Mouse (Mus musculus) erythroblast, embryonic 14.5 days (primary cell): ENCODE data around the gene Prmt2. TPM values are rescaled to one million over a fixed set of nuclear protein-coding genes. Genes with fewer than 3 reads are reported as not detected.

Experiments used
- H3K27me3 ChIP-seq: 2 replicates; pipeline ENCODE4 v1.6.1; 2012; ENCODE audit warnings: inconsistent platforms; ENCODE audit not compliant: control insufficient read depth
- H3K36me3 ChIP-seq: 2 replicates; pipeline ENCODE4 v1.6.1; 2012; ENCODE audit warnings: mild to moderate bottlenecking, inconsistent platforms; ENCODE audit not compliant: control insufficient read depth
- H3K4me1 ChIP-seq: 2 replicates; pipeline ENCODE4 v1.6.1; 2012; ENCODE audit warnings: inconsistent platforms; ENCODE audit not compliant: control insufficient read depth
- H3K4me3 ChIP-seq: replicated peaks from 2 replicates; pipeline ENCODE3; 2012; ENCODE audit warnings: moderate library complexity, mild to moderate bottlenecking, inconsistent platforms
- H3K9me3 ChIP-seq: 2 replicates; pipeline ENCODE4 v1.6.1; 2012; ENCODE audit warnings: low read length, inconsistent platforms, mixed read lengths; ENCODE audit not compliant: control insufficient read depth
- GATA1 ChIP-seq: IDR thresholded peaks from 2 replicates; pipeline ENCODE4 v1.6.1; 2012; ENCODE audit warnings: low read length, inconsistent platforms, mixed read lengths
- TAL1 ChIP-seq: IDR thresholded peaks from 3 replicates; pipeline ENCODE4 v1.6.1; 2012; ENCODE audit warnings: low read length, inconsistent platforms, mixed read lengths
- polyA plus RNA-seq: library from polyadenylated mRNA; stranded (reverse); fragments of >175 nt; gene quantifications from 2 replicates; pipeline ENCODE4 v1.2.3, GENCODE M21; 2012

Gene Prmt2
- polyA plus RNA-seq, 1 experiment: 0.15 TPM

DNA sequence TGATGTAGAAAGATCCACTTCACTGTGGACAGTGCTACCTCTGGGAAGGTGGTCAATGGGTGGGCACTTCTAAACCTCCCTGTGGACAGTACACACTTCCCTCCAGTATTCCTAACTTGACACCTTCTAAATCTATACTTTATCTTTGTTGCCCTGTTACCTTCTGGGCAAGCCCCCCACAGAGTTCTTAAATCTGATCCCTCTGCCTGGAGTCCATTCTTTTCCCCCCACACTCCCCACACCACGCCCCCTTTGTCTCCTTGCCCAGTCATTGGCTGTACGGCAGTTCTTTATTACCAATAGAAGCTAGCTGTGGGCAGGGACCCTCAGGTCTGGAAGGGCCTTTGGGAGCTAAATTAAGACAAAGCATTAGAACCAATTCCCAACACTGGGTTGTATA, 7.4 kb upstream of the Prmt2 start:
- no peaks in the 10 kb centered on the region for H3K36me3 ChIP-seq
- H3K27me3 ChIP-seq: no peaks in the 10 kb centered on the region
- no peaks in the 10 kb centered on the region for H3K9me3 ChIP-seq
- H3K4me3 ChIP-seq: no peak overlapping the region
- TF ChIP-seq TAL1 (no peak), GATA1 (no peak)
- H3K4me1 ChIP-seq: no peaks in the 10 kb centered on the region

DNA sequence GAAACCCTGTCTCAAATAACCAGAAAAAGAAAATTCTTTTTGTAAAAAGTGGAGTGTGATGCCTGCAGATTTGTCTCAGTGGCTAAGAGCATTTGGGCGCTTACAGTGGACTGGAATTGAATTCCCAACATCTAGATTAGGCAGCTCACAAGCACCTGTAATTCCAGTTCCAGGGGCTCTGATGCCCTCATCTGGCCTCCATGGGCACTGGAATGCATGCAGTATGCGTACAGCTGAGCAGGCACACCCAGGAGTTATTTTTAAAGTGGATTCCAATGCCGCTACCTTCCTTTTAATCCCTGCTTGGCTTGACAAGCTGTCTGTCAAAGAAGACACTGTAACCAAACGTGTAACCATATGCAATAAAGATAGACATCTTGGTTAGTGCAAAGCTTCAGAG, 1.7 kb upstream of the Prmt2 start:
- Histone ChIP-seq H3K36me3 (no peaks in the 10 kb centered on the region), H3K4me1 (peaks cover 15% of the 10 kb centered on the region), H3K27me3 (no peaks in the 10 kb centered on the region), H3K4me3 (no peak overlapping the region), H3K9me3 (no peaks in the 10 kb centered on the region)
- TF ChIP-seq GATA1 (no peak), TAL1 (no peak)

DNA sequence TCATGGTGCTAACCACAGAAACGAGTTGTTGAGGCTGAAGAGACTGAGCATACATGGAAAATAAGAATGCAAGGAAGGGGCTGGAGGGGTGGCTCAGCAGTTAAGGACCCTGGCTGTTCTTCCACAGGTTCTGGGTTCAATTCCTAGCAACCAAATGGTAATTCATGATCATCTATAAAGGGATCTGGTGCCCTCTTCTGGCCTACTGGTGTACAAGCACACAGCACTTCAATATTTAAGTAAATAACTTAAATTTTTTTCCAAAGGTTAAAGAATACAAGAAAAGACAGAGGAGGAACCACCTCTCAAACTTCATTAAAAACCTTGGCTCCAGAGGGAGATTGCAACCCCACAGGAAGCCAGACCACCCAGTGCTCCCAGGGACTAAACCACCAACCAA, 8.0 kb downstream of the Prmt2 start:
- Histone ChIP-seq H3K27me3 (no peaks in the 10 kb centered on the region), H3K4me1 (no peaks in the 10 kb centered on the region), H3K4me3 (no peak overlapping the region), H3K9me3 (no peaks in the 10 kb centered on the region), H3K36me3 (no peaks in the 10 kb centered on the region)
- no peak for TF ChIP-seq TAL1
- TF ChIP-seq GATA1: no peak

DNA sequence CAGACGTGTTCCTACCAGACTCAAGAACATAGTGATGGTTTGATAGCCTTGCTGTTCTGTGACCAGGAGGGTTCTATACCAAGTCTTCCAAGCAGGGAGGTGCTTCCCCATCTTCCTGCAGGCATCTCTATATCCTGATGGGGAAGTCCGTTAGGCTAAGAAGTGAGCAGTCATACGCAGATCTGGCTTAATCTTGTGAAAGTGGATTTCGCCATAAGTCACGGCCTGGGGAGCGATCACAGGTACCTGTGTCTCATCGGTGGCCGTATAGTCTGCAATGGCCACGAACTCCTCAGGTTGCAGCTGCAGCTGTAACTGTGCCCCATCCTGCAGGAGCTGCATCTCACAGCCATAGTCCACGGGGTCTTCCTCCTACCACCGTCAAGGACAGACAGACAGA, 11.7 kb downstream of the Prmt2 start:
- no peak for TF ChIP-seq TAL1
- TF ChIP-seq GATA1: no peak
- no peaks in the 10 kb centered on the region; the same call in 1 of the 2 replicates for H3K36me3 ChIP-seq
- H3K4me1 ChIP-seq: no peaks in the 10 kb centered on the region
- H3K4me3 ChIP-seq: no peak overlapping the region
- H3K27me3 ChIP-seq: no peaks in the 10 kb centered on the region
- H3K9me3 ChIP-seq: no peaks in the 10 kb centered on the region

DNA sequence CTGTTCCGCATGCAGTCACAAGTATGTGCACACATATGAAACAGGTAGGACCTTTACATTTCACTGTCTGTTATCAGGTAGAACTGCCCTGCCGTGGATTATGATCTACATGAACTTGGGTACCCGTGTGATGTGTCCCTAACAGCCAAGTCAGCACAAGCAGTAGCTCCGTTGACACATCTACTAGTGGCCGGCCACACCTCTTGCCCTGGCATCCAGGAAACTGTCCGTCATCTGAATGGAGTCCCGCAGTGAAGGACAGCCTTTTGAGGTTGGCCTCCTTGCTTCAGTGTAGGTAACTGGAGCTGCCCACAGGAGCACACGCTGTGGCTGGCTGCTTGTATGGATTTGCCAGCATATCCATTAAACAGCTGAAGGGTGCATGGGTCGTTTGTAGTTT, 19.4 kb downstream of the Prmt2 start:
- H3K4me1 ChIP-seq: no peaks in the 10 kb centered on the region
- H3K4me3 ChIP-seq: no peak overlapping the region
- no peaks in the 10 kb centered on the region for H3K27me3 ChIP-seq
- TF ChIP-seq TAL1 (no peak), GATA1 (no peak)
- H3K9me3 ChIP-seq: peaks cover 18% of the 10 kb centered on the region
- H3K36me3 ChIP-seq: peaks cover 4% of the 10 kb centered on the region; the same call in 1 of the 2 replicates

DNA sequence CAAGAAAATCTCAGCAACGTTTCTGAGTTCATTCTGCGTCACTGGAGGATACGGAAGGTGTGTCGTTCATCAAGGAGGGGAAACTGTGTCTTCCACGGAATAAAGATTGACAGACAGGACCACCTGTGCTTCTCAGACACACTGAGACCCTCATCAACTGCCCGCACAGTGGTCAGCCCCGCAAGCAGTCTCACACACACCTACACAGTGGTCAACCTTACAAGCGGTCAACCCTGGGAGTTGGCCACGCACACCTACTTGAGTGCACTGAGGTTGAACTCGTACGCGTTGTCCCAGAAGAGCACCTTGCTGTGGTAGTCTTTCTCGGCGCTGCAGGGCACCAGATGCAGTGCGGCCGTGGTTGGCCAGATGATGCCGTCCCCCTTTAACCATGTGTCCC, 20.6 kb downstream of the Prmt2 start:
- Histone ChIP-seq H3K36me3 (peaks cover 4% of the 10 kb centered on the region; the same call in 1 of the 2 replicates), H3K4me1 (no peaks in the 10 kb centered on the region), H3K9me3 (peaks cover 18% of the 10 kb centered on the region), H3K27me3 (no peaks in the 10 kb centered on the region), H3K4me3 (no peak overlapping the region)
- TF ChIP-seq TAL1 (no peak), GATA1 (no peak)

DNA sequence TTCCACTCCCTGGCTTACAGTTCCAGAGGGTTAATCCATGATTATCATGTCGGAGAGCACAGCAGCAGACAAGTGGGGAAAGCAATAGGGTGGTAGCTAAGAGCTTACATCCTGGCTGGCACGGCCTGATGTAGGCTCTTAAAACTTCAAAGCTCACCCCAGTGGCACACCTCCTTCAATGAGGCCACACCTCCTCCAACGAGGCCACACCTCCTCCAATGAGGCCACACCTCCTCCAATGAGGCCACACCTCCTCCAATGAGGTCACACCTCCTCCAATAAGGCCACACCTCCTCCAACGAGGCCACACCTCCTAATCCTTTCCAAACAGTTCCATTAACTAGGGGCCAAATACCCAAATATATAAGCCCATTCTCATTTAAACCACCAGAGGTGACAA, 23.5 kb downstream of the Prmt2 start:
- no peak overlapping the region for H3K4me3 ChIP-seq
- TF ChIP-seq GATA1: no peak
- TF ChIP-seq TAL1: no peak
- H3K9me3 ChIP-seq: peaks cover 18% of the 10 kb centered on the region
- peaks cover 4% of the 10 kb centered on the region; the same call in 1 of the 2 replicates for H3K36me3 ChIP-seq
- H3K4me1 ChIP-seq: no peaks in the 10 kb centered on the region
- H3K27me3 ChIP-seq: no peaks in the 10 kb centered on the region

DNA sequence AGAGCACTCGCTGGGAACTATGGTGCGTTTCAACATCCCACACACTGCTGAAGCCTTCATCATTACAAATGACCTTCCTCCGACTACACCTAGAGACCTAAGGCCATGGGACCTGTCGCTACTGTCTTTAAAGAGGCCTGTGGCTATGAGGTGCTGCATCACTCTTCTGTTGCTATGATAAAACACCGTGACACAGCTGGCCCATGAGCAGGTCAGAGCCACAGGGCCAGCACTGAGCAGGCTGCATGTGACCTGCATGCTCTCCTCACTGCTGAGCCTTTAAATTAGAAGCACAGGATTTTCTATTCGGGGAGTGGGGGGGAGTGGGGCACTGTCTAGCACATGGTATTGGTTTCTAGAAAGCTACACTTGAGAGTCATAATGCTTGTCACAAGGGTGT, 25.5 kb downstream of the Prmt2 start:
- Histone ChIP-seq H3K36me3 (peaks cover 5% of the 10 kb centered on the region; the same call in 1 of the 2 replicates), H3K4me1 (no peaks in the 10 kb centered on the region), H3K27me3 (no peaks in the 10 kb centered on the region), H3K9me3 (peaks cover 18% of the 10 kb centered on the region), H3K4me3 (no peak overlapping the region)
- no peak for TF ChIP-seq TAL1
- no peak for TF ChIP-seq GATA1

DNA sequence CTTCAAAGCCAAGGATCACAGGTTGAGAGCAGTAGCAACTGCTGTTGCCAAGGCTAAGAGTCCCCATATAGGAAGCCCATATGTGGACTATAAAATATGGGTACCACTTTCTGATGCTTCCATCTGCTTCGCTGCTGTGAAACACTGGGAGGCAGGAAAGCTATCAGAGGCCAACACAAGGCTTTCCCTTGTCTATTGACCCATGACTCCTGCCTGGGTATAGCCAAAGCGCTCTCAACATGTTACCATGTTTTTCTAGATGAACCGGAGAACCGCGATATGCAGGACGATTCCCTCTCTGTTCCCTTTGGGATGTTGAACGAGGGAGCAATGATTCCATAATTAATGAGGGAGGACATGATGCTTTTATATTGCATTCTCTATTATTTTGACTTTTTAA, 26.9 kb downstream of the Prmt2 start:
- TF ChIP-seq TAL1 (no peak), GATA1 (no peak)
- H3K4me1 ChIP-seq: no peaks in the 10 kb centered on the region
- peaks cover 16% of the 10 kb centered on the region for H3K9me3 ChIP-seq
- H3K36me3 ChIP-seq: peaks cover 5% of the 10 kb centered on the region; the same call in 1 of the 2 replicates
- H3K4me3 ChIP-seq: no peak overlapping the region
- no peaks in the 10 kb centered on the region for H3K27me3 ChIP-seq

DNA sequence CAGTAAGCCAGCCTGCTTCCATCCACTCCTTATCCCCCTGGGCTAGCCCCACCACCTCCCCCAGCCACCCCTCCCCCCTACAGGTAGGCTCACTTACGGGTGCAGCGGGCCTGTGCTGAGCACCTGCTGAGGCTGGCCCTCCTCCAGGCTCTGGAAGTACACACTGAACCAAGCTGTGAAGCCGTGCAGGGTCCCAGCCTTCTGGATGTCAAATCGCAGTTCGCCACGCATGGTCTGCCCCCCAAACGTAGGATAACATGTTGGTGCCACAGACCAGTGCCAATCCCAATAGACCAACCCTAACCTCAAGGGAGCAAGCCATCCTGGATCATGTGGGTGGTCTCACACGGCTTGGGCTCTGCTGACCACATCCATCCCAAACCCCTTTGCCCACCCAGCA, 28.4 kb downstream of the Prmt2 start:
- H3K36me3 ChIP-seq: peaks cover 4% of the 10 kb centered on the region; the same call in 1 of the 2 replicates
- no peak for TF ChIP-seq TAL1
- TF ChIP-seq GATA1: no peak
- H3K4me3 ChIP-seq: no peak overlapping the region
- no peaks in the 10 kb centered on the region for H3K4me1 ChIP-seq
- peaks cover 8% of the 10 kb centered on the region for H3K9me3 ChIP-seq
- no peaks in the 10 kb centered on the region for H3K27me3 ChIP-seq
